Mouse (Mus musculus) gastrocnemius, postnatal 4 days (tissue): ENCODE data around the gene Car7. TPM values are rescaled to one million over a fixed set of nuclear protein-coding genes. Genes with fewer than 3 reads are reported as not detected.
A peak's percentile ranks its signal among the peaks of the same experiment; 100 is the strongest.
"Not testable (repeated sequence)": the region's sequence is repeated elsewhere in the genome, so short reads cannot be mapped to it uniquely, and the experiment has no call there.

Experiments
- DNase-seq, 2 experiments: peaks; one replicate each; pipeline ENCODE4 v3.0.0; 2021 to 2022; ENCODE audit warnings: low spot score in 2 of 2, mixed read lengths in 2 of 2
- total RNA-seq, 2 experiments: library from RNA; stranded (reverse); gene quantifications; 2 replicates each; pipeline ENCODE4 v1.2.3; 2021

The Car7 gene
- total RNA-seq, 2 experiments from 2014 or later, result 0.64 to 0.80 TPM

- no peak for DNase-seq
These were observed 30.9 kb downstream of the Car7 start for GRCm38 (mm10) chr8:104565457-104565798.

- DNase-seq, result no peak
These were observed 35.1 kb downstream of the Car7 start for GRCm38 (mm10) chr8:104569559-104569958.

GRCm38 (mm10) chr8:104570436-104571343, 36.2 kb downstream of the Car7 start:
- peak; percentile 65 to 84 for DNase-seq

GRCm38 (mm10) chr8:104576820-104577219, 42.3 kb downstream of the Car7 start:
- no peak for DNase-seq

- DNase-seq, result not testable (repeated sequence)
These were observed 43.1 kb downstream of the Car7 start for GRCm38 (mm10) chr8:104577606-104578005.

- no peak for DNase-seq
These were observed 50.0 kb downstream of the Car7 start for GRCm38 (mm10) chr8:104584522-104584921.

- DNase-seq, result no peak
These were observed 55.8 kb downstream of the Car7 start for GRCm38 (mm10) chr8:104590284-104590683.

GRCm38 (mm10) chr8:104591133-104591834, 56.8 kb downstream of the Car7 start, which contains the start of gene Pdp2:
TSS of gene Pdp2 (plus strand) at chr8:104591451.
- peak; percentile 55 to 84 for DNase-seq

GRCm38 (mm10) chr8:104591856-104592255, 57.4 kb downstream of the Car7 start:
- no peak for DNase-seq

- no peak for DNase-seq
These were observed 58.1 kb downstream of the Car7 start for GRCm38 (mm10) chr8:104592566-104592965.

GRCm38 (mm10) chr8:104593536-104594325, 59.2 kb downstream of the Car7 start:
- DNase-seq, result no peak

- DNase-seq, result no peak
These were observed 60.3 kb downstream of the Car7 start for GRCm38 (mm10) chr8:104594611-104595362.

- no peak for DNase-seq
These were observed 61.5 kb downstream of the Car7 start for GRCm38 (mm10) chr8:104595773-104596536.

GRCm38 (mm10) chr8:104597656-104598055, 63.2 kb downstream of the Car7 start:
- no peak for DNase-seq

GRCm38 (mm10) chr8:104598496-104598895, 64.0 kb downstream of the Car7 start:
- no peak for DNase-seq

Other genes with a start within 250 kb of the Car7 start
- not detected for gene Cmtm2a, start 241.5 kb upstream of the Car7 start, total RNA-seq
- gene Gm45711, start 224.6 kb upstream of the Car7 start, total RNA-seq, result not detected
- not detected for gene Cmtm1, start 224.5 kb upstream of the Car7 start, total RNA-seq
- gene Gm11020, start 213.1 kb upstream of the Car7 start, total RNA-seq, result not detected
- gene Cmtm2b, start 212.5 kb upstream of the Car7 start, total RNA-seq, result not detected
- gene Cmtm3, start 195.3 kb upstream of the Car7 start, total RNA-seq, result 10 to 100 TPM; 70.2 to 71.1 TPM
- 10 to 100 TPM in 1 of 2 experiments, 1 to 10 TPM in 1; 9.9 to 10.5 TPM for gene Cmtm4, start 138.9 kb upstream of the Car7 start, total RNA-seq
- gene Dync1li2, start 91.6 kb upstream of the Car7 start, total RNA-seq, result 100 to 1,000 TPM; 102 to 116 TPM
- gene Terb1, start 24.8 kb upstream of the Car7 start, total RNA-seq, result under 1 TPM; 0.22 to 0.36 TPM
- gene Nae1, start 52 bp upstream of the Car7 start, total RNA-seq, result 10 to 100 TPM; 34.8 to 41.8 TPM
- gene Pdp2, start 56.8 kb downstream of the Car7 start, total RNA-seq, result 1 to 10 TPM; 5.9 to 6.9 TPM
- 1 to 10 TPM; 1.9 to 2.4 TPM for gene Cdh16, start 89.7 kb downstream of the Car7 start, total RNA-seq
- gene Rrad, start 96.6 kb downstream of the Car7 start, total RNA-seq, result 10 to 100 TPM; 93.9 to 98.3 TPM
- gene Ciao2b, start 107.3 kb downstream of the Car7 start, total RNA-seq, result 10 to 100 TPM; 51.6 to 58.9 TPM
- gene Ces2a, start 199.3 kb downstream of the Car7 start, total RNA-seq, result not detected